Mouse (Mus musculus): ENCODE measurements around the gene Vmn2r21. TPM values are rescaled to one million over a fixed set of nuclear protein-coding genes. Genes with fewer than 3 reads are reported as not detected.
"Not testable (repeated sequence)": the region's sequence is repeated elsewhere in the genome, so short reads cannot be mapped to it uniquely, and the experiment has no call there.

Vmn2r21 gene
- not detected in 2 replicates for polyA plus RNA-seq (2012; rRNA removed)

DNA sequence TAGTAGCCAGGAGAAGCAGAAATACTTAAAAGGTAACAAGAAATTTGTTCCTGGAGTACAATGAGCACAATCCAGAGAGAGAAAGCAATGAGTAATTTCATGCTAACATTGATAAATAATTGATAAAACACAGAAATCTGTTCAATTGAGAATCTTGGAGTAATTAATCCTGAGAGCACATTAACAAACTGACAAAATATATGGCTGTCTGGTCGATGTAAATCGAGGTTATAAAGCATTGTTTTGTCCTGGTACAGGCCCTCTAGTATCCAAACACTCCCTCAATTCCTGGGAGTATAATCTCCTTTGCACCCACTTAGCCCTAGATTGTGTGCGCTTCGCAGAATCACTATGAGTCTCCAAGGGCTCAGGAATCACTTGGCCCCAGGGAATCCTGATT lies at the start of gene Vmn2r21:
Gene Vmn2r21, minus strand, starts transcription at position 101 of the 400 bp plus-strand sequence.
- not testable (repeated sequence) for DNase-seq (ENCODE audit: low read depth, low spot score)
- no CpG with 5 or more reads among the region's 4 CpGs for WGBS

DNA sequence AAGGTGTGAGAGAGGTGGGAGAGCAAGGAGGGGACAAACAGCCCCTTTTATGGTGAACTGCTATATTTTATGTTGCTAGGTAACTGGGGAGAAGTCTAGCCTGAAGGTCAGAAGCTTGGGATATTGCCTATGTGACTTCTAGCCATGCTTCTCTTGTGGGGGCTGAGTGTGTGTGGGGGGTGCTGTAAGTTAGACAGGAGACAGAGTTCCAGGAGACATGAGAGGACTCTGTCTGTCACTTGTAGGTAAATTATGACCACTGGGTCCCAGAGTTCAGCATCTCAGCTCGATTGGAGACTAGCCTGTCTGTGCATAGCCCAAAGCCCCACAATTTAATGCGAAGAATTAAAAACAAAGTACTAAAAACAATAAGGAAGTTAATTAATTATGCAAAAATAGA lies 41.5 kb upstream of the Vmn2r21 start:
- WGBS: no CpG with 5 or more reads among the region's 2 CpGs
- not testable (repeated sequence) for DNase-seq (ENCODE audit: low read depth, low spot score)

DNA sequence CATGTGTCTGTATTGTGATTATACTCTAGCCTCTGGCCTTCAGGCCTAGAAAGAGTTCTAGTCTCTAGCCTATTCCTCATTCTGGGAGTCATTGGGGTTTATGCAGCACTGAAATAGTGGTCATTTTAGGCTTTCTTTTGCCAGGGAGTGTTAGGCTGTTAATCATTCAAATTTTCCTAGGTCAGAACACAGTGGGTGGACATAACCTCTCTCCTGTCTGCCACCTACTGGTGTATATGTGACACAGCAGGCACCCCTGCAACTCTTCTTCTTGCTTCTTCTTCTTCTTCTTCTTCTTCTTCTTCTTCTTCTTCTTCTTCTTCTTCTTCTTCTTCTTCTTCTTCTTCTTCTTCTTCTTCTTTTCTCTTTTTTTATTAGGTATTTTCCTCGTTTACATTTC lies 6.5 kb upstream of the Vmn2r21 start:
- WGBS: no CpG with 5 or more reads among the region's 1 CpGs
- DNase-seq (ENCODE audit: low read depth, low spot score): not testable (repeated sequence)

DNA sequence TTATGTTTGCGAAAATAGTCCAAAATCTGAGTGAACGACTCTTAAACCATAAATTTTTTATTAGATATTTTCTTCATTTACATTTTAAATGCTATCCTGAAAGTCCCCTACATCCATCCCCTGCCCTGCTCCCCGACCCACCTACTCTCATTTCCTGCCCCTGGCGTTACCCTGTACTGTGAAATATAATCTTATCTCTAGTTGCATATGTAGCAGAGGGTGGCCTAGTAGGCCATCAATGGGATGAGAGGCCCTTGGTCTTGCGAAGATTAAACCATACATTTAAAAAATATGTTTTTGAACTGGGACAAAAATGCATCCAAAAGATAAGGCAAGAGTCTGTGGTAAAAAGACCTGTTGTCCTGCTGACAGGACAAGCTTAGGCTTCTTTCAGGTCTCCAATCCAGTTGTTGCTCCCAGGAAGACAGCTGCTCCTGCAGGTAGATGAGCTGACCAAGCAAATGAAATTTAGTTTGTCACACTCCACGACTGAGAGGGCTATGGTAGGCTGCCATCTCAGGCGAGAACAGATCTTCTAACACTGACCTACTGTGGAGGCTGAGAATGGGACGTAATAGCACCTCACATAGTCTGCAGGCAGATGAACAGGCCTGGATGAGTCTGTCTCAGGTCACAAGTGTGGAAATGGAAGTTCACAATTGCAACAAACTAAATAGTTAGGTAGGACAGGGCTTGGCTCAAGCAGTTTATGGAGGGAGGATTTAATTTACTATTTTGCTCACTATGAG lies 10.8 kb downstream of the Vmn2r21 start:
- WGBS: no CpG with 5 or more reads among the region's 8 CpGs
- DNase-seq (ENCODE audit: low read depth, low spot score): not testable (repeated sequence)

DNA sequence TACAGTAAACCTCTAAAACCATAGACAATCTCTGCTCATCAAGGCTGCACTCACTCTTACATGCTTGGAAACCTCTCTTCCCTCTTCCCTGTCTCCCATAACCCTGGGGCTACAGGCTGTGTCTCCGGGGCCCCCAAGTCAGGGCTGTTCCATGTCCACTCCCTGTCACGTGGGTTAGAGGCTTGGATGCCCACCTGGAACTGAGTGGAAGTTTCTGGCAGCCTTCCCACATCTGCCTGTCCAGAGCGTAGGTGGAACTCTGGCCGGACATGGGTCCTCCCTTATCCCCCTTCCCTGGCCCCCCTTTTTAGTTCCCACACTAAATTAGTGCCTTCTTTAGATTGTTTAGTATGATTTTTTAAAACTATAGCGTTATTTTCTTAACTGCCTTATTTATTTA lies 60.2 kb downstream of the Vmn2r21 start:
- DNase-seq (ENCODE audit: low read depth, low spot score): not testable (repeated sequence)
- WGBS: no CpG with 5 or more reads among the region's 5 CpGs

DNA sequence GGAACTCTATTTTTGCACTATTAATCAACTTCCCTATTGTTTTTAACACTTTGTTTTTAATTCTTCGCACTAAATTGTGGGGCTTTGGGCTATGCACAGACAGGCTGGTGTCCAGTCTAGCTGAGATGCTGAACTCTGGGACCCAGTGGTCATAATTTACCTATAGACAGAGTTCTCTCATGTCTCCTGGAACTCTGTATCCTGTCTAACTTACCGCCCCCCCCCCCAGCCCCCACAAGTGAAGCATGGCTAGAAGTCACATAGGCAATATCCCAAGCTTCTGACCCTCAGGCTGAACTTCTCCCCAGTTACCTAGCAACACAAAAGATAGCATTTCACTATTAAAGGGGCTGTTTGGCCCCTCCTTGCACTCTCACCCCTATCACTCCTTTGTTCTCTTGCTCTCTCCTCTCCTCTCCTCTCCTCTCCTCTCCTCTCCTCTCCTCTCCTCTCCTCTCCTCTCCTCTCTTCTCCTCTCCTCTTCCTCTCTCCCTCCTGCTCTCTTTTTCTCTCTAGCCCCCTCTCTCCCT lies 60.7 kb downstream of the Vmn2r21 start:
- WGBS: no CpG with 5 or more reads among the region's 2 CpGs
- DNase-seq (ENCODE audit: low read depth, low spot score): not testable (repeated sequence)

DNA sequence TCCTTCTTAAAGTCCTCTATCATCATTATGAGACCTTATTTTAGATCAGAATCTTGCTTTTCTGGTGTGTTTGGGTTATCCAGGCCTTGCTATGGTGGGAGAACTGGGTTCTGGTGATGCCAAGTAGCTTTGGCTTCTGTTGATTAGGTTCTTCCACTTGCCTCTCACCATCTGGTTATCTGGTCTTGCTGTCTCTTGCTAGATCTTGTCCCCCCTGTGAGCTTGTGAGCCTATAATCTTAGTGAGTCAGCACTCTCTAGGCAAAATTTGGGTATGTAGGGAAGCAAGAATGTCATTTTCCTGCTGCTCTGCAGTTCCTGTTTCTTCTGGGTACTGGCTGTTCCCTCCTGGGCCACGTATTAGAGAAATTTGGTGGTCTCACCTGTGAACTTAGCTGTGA lies 64.6 kb downstream of the Vmn2r21 start:
- DNase-seq (ENCODE audit: low read depth, low spot score): not testable (repeated sequence)
- WGBS: no CpG with 5 or more reads among the region's 1 CpGs

Other genes starting within 250 kb of the Vmn2r21 start
- 0.10 and 0.17 TPM in 2 replicates for gene Clec4e, start 243.5 kb downstream of the Vmn2r21 start, polyA plus RNA-seq (2012; rRNA removed)
- not detected in 2 replicates for gene Vmn2r19, start 225.1 kb downstream of the Vmn2r21 start, polyA plus RNA-seq (2012; rRNA removed)
- gene Vmn2r20, start 115.3 kb downstream of the Vmn2r21 start, polyA plus RNA-seq (2012; rRNA removed): not detected in 2 replicates
- not detected in 2 replicates for gene Vmn2r22, start 117.3 kb upstream of the Vmn2r21 start, polyA plus RNA-seq (2012; rRNA removed)
- not detected in 2 replicates for gene Vmn2r23, start 169.3 kb upstream of the Vmn2r21 start, polyA plus RNA-seq (2012; rRNA removed)
- gene Vmn2r24, start 245.5 kb upstream of the Vmn2r21 start, polyA plus RNA-seq (2012; rRNA removed): not detected in 2 replicates